Mouse (Mus musculus): ENCODE measurements around the gene Fam169a. TPM values are rescaled to one million over a fixed set of nuclear protein-coding genes. Genes with fewer than 3 reads are reported as not detected.

Fam169a gene
- polyA plus RNA-seq (2015; fragmentation: Nextera tagmentation; extraction: Ambion mirVana), result 1.9 and 2.5 TPM in 2 replicates

- H3K9me3 ChIP-seq, result no peaks in the 10 kb centered on the region
- peak; percentile 74 for ATAC-seq (ENCODE audit: insufficient read depth, low FRiP score, low read depth)
- no peaks in the 10 kb centered on the region for H3K27me3 ChIP-seq (replicated peaks)
- H3K4me2 ChIP-seq, result no peak within 1 kb of the TSS
- H3K9ac ChIP-seq, result no peak within 1 kb of the TSS
- no peak within 1 kb of the TSS for H3K27ac ChIP-seq
- 0 out of 2 replicates have a peak, but pooled peaks cover 4% of the 10 kb centered on the region for H3K4me1 ChIP-seq
- 67% methylated on average over 15 of the region's 15 CpGs for WGBS
- no peak within 1 kb of the TSS for H3K4me3 ChIP-seq (replicated peaks)
- H3K36me3 ChIP-seq, result no peaks in the 10 kb centered on the region
Measured at GRCm38 (mm10) chr13:97066649-97067550, at the start of gene Fam169a. Gene Fam169a, plus strand, starts transcription at chr13:97067286.

GRCm38 (mm10) chr13:97017711-97018110, 49.4 kb upstream of the Fam169a start:
- no peaks in the 10 kb centered on the region for H3K36me3 ChIP-seq
- H3K4me1 ChIP-seq, result no peaks in the 10 kb centered on the region
- no peak overlapping the region for H3K9ac ChIP-seq
- H3K4me2 ChIP-seq, result no peak overlapping the region
- H3K27me3 ChIP-seq (replicated peaks), result no peaks in the 10 kb centered on the region
- H3K27ac ChIP-seq, result no peak overlapping the region
- ATAC-seq (ENCODE audit: insufficient read depth, low FRiP score, low read depth), result no peak
- no peak overlapping the region for H3K4me3 ChIP-seq (replicated peaks)
- H3K9me3 ChIP-seq, result no peaks in the 10 kb centered on the region
- 78% methylated on average over 3 of the region's 3 CpGs for WGBS

GRCm38 (mm10) chr13:97020122-97020521, 47.0 kb upstream of the Fam169a start:
- H3K9ac ChIP-seq, result no peak overlapping the region
- 66% methylated on average over 5 of the region's 5 CpGs for WGBS

GRCm38 (mm10) chr13:97021906-97022305, 45.2 kb upstream of the Fam169a start:
- no peak for ATAC-seq (ENCODE audit: insufficient read depth, low FRiP score, low read depth)

More at GRCm38 (mm10) chr13:97020122-97020521, 47.0 kb upstream of the Fam169a start:
- Histone ChIP-seq H3K27me3 (replicated peaks) (no peaks in the 10 kb centered on the region), H3K4me2 (no peak overlapping the region), H3K36me3 (no peaks in the 10 kb centered on the region), H3K27ac (no peak overlapping the region), H3K4me1 (no peaks in the 10 kb centered on the region), H3K4me3 (replicated peaks) (no peak overlapping the region), H3K9me3 (no peaks in the 10 kb centered on the region)
- ATAC-seq (ENCODE audit: insufficient read depth, low FRiP score, low read depth), result no peak

GRCm38 (mm10) chr13:97030075-97030474, 37.0 kb upstream of the Fam169a start:
- H3K9me3 ChIP-seq, result no peaks in the 10 kb centered on the region
- H3K9ac ChIP-seq, result no peak overlapping the region
- WGBS, result 86% methylated on average over 13 of the region's 13 CpGs
- no peaks in the 10 kb centered on the region for H3K36me3 ChIP-seq
- no peaks in the 10 kb centered on the region for H3K4me1 ChIP-seq
- no peak overlapping the region for H3K27ac ChIP-seq
- no peak for ATAC-seq (ENCODE audit: insufficient read depth, low FRiP score, low read depth)
- no peaks in the 10 kb centered on the region for H3K27me3 ChIP-seq (replicated peaks)
- no peak overlapping the region for H3K4me2 ChIP-seq
- no peak overlapping the region for H3K4me3 ChIP-seq (replicated peaks)

More at GRCm38 (mm10) chr13:97021906-97022305, 45.2 kb upstream of the Fam169a start:
- Histone ChIP-seq H3K4me3 (replicated peaks) (no peak overlapping the region), H3K27ac (no peak overlapping the region), H3K4me1 (no peaks in the 10 kb centered on the region), H3K27me3 (replicated peaks) (no peaks in the 10 kb centered on the region), H3K4me2 (no peak overlapping the region), H3K9ac (no peak overlapping the region), H3K9me3 (no peaks in the 10 kb centered on the region), H3K36me3 (no peaks in the 10 kb centered on the region)
- WGBS, result 28% methylated on average over 4 of the region's 4 CpGs

- 78% methylated on average over 2 of the region's 2 CpGs for WGBS
- no peaks in the 10 kb centered on the region for H3K36me3 ChIP-seq
- H3K27me3 ChIP-seq (replicated peaks), result no peaks in the 10 kb centered on the region
- ATAC-seq (ENCODE audit: insufficient read depth, low FRiP score, low read depth), result no peak
- no peak within 1 kb of the TSS for H3K27ac ChIP-seq
- no peak within 1 kb of the TSS for H3K9ac ChIP-seq
- no peaks in the 10 kb centered on the region for H3K4me1 ChIP-seq
- no peak within 1 kb of the TSS for H3K4me3 ChIP-seq (replicated peaks)
- no peak within 1 kb of the TSS for H3K4me2 ChIP-seq
- H3K9me3 ChIP-seq, result no peaks in the 10 kb centered on the region
Measured at GRCm38 (mm10) chr13:97034262-97034661, 32.8 kb upstream of the Fam169a start, which contains the start of gene 1700029F12Rik. Gene 1700029F12Rik, minus strand, starts transcription at chr13:97034362.

GRCm38 (mm10) chr13:97051158-97051557, 15.9 kb upstream of the Fam169a start:
- H3K4me3 ChIP-seq (replicated peaks), result no peak overlapping the region
- no peaks in the 10 kb centered on the region for H3K9me3 ChIP-seq
- no peak overlapping the region for H3K27ac ChIP-seq
- no peaks in the 10 kb centered on the region for H3K36me3 ChIP-seq
- no peak overlapping the region for H3K4me2 ChIP-seq
- WGBS, result 77% methylated on average over 6 of the region's 6 CpGs
- ATAC-seq (ENCODE audit: insufficient read depth, low FRiP score, low read depth), result no peak
- no peaks in the 10 kb centered on the region for H3K27me3 ChIP-seq (replicated peaks)
- no peak overlapping the region for H3K9ac ChIP-seq
- H3K4me1 ChIP-seq, result no peaks in the 10 kb centered on the region

GRCm38 (mm10) chr13:97052667-97053066, 14.4 kb upstream of the Fam169a start:
- Histone ChIP-seq H3K36me3 (no peaks in the 10 kb centered on the region), H3K9me3 (no peaks in the 10 kb centered on the region), H3K27ac (no peak overlapping the region), H3K4me2 (no peak overlapping the region), H3K4me3 (replicated peaks) (no peak overlapping the region), H3K9ac (no peak overlapping the region), H3K27me3 (replicated peaks) (no peaks in the 10 kb centered on the region), H3K4me1 (no peaks in the 10 kb centered on the region)
- no peak for ATAC-seq (ENCODE audit: insufficient read depth, low FRiP score, low read depth)
- 14% methylated on average over 11 of the region's 11 CpGs for WGBS

GRCm38 (mm10) chr13:97053844-97054243, 13.2 kb upstream of the Fam169a start:
- 70% methylated on average over 8 of the region's 8 CpGs for WGBS

GRCm38 (mm10) chr13:97057817-97058216, 9.3 kb upstream of the Fam169a start:
- Histone ChIP-seq H3K9ac (no peak overlapping the region), H3K4me1 (no peaks in the 10 kb centered on the region), H3K27me3 (replicated peaks) (no peaks in the 10 kb centered on the region), H3K27ac (no peak overlapping the region), H3K9me3 (no peaks in the 10 kb centered on the region), H3K4me3 (replicated peaks) (no peak overlapping the region), H3K36me3 (no peaks in the 10 kb centered on the region), H3K4me2 (no peak overlapping the region)
- WGBS, result 56% methylated on average over 4 of the region's 4 CpGs
- ATAC-seq (ENCODE audit: insufficient read depth, low FRiP score, low read depth), result no peak

More at GRCm38 (mm10) chr13:97053844-97054243, 13.2 kb upstream of the Fam169a start:
- Histone ChIP-seq H3K9me3 (no peaks in the 10 kb centered on the region), H3K4me3 (replicated peaks) (no peak overlapping the region), H3K9ac (no peak overlapping the region), H3K27me3 (replicated peaks) (no peaks in the 10 kb centered on the region), H3K36me3 (no peaks in the 10 kb centered on the region), H3K4me1 (no peaks in the 10 kb centered on the region), H3K27ac (no peak overlapping the region), H3K4me2 (no peak overlapping the region)
- peak; percentile 18; the same call in 1 of the 2 replicates for ATAC-seq (ENCODE audit: insufficient read depth, low FRiP score, low read depth)

- H3K27ac ChIP-seq, result no peak overlapping the region
- no peaks in the 10 kb centered on the region for H3K4me1 ChIP-seq
- no peak overlapping the region for H3K9ac ChIP-seq
- WGBS, result 84% methylated on average over 6 of the region's 6 CpGs
- no peaks in the 10 kb centered on the region for H3K36me3 ChIP-seq
- no peaks in the 10 kb centered on the region for H3K9me3 ChIP-seq
- H3K4me3 ChIP-seq (replicated peaks), result no peak overlapping the region
- no peak overlapping the region for H3K4me2 ChIP-seq
- ATAC-seq (ENCODE audit: insufficient read depth, low FRiP score, low read depth), result no peak
- H3K27me3 ChIP-seq (replicated peaks), result no peaks in the 10 kb centered on the region
Measured at GRCm38 (mm10) chr13:97059746-97060145, 7.3 kb upstream of the Fam169a start.

GRCm38 (mm10) chr13:97060331-97060730, 6.8 kb upstream of the Fam169a start:
- Histone ChIP-seq H3K27ac (no peak overlapping the region), H3K36me3 (no peaks in the 10 kb centered on the region), H3K4me1 (no peaks in the 10 kb centered on the region), H3K9me3 (no peaks in the 10 kb centered on the region), H3K4me3 (replicated peaks) (no peak overlapping the region), H3K9ac (no peak overlapping the region), H3K4me2 (0 out of 2 replicates have a peak overlapping the region, but pooled peaks have one; percentile 8), H3K27me3 (replicated peaks) (no peaks in the 10 kb centered on the region)
- ATAC-seq (ENCODE audit: insufficient read depth, low FRiP score, low read depth), result no peak
- 62% methylated on average over 4 of the region's 8 CpGs for WGBS
